Comparison of ENCODE assay signal across 17 mouse cellular contexts in the genomic region with DNA sequence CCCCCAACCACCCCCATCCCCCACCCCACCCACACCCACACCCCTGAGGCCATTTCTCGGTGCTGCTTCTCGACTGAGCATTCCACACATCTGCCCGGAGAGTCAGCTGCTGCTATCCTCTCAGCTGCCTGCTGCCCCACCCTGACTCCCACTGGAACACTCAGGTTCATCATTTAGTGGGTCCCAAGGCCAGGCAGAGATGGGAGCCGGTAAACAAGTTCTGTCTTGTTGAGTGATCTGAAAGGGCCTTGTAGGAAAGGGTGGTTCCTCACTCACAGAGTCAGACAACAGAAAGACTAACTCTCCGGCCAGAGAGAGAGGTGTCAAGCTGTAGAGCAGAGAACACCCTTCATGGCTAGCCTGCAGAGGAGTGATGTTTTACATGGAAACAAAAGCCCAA.
DNase-seq lines count a peak whose midpoint lies in the region; ATAC-seq lines count a peak whose summit lies in the region.
"Had no signal": no experiment of that assay in that cellular context is flagged by ENCODE, and none has a peak within 500 bp of the region (broad histone marks: within the 10 kb centered on the region; RNA-seq: fewer than 3 reads in every experiment).

No protein-coding gene starts in this region.

- H3K36me3 ChIP-seq in neural tube, embryonic 13.5 days: no peaks in the 10 kb centered on the region
- H3K36me3 ChIP-seq in embryonic facial prominence, embryonic 14.5 days (ENCODE audit: control insufficient read depth, insufficient read depth, low read length): 0 out of 2 replicates have a peak, but pooled peaks cover 10% of the 10 kb centered on the region
- H3K36me3 ChIP-seq in hindbrain, embryonic 13.5 days: no peaks in the 10 kb centered on the region

- no peaks in the 10 kb centered on the region for H3K27me3 ChIP-seq in neural tube, embryonic 13.5 days
- no peaks in the 10 kb centered on the region for H3K27me3 ChIP-seq in embryonic facial prominence, embryonic 14.5 days (replicated peaks; ENCODE audit: control insufficient read depth, insufficient read depth, low read length)
- H3K27me3 ChIP-seq in hindbrain, embryonic 13.5 days: no peaks in the 10 kb centered on the region
- H3K27me3 ChIP-seq: forebrain, embryonic 13.5 days; heart, embryonic 13.5 days had no signal

- no peak overlapping the region for H3K4me3 ChIP-seq in neural tube, embryonic 13.5 days
- H3K4me3 ChIP-seq in embryonic facial prominence, embryonic 14.5 days (ENCODE audit: low read depth, low read length): no peak overlapping the region
- H3K4me3 ChIP-seq in hindbrain, embryonic 13.5 days: no peak overlapping the region
- H3K4me3 ChIP-seq: forebrain, embryonic 13.5 days; heart, embryonic 13.5 days had no signal

- no peak overlapping the region for H3K9ac ChIP-seq in neural tube, embryonic 13.5 days
- no peak overlapping the region for H3K9ac ChIP-seq in embryonic facial prominence, embryonic 14.5 days (ENCODE audit: low read depth, low read length)
- H3K9ac ChIP-seq in hindbrain, embryonic 13.5 days: no peak overlapping the region
- H3K9ac ChIP-seq: forebrain, embryonic 13.5 days; heart, embryonic 13.5 days had no signal

- no peak for DNase-seq in neural tube, embryonic 10.5 days (ENCODE audit: extremely low spot score, low spot score)
- peak; percentile 52 for DNase-seq in R1 (ENCODE audit: low read depth, low spot score)
- no peak for DNase-seq in embryonic facial prominence, embryonic 14.5 days (ENCODE audit: low spot score)
- no peak for DNase-seq in kidney, postnatal 4 days
- DNase-seq: adrenal gland, adult 2 months; adrenal gland, postnatal 25 days; cerebellum, adult 2 months; cerebellum, postnatal 10 days; gastrocnemius, postnatal 36 days; heart, adult 11 months; heart, postnatal 36 days had no signal

- ATAC-seq in neural tube, embryonic 13.5 days (ENCODE audit: low read depth): no peak
- no peak for ATAC-seq in embryonic facial prominence, embryonic 14.5 days (ENCODE audit: low read depth)
- ATAC-seq in hindbrain, embryonic 13.5 days (ENCODE audit: low FRiP score): no peak
- ATAC-seq: forebrain, embryonic 13.5 days; hindbrain, embryonic 16.5 days; inflammation-experienced regulatory T-cells, adult 6 months had no signal

- WGBS in neural tube, embryonic 13.5 days: 62% methylated on average over 5 of the region's 5 CpGs
- 68% methylated on average over 5 of the region's 5 CpGs for WGBS in embryonic facial prominence, embryonic 14.5 days
- 78% methylated on average over 5 of the region's 5 CpGs for WGBS in hindbrain, embryonic 13.5 days

- 0 out of 2 replicates have a peak overlapping the region, but pooled peaks have one; percentile 4 for H3K27ac ChIP-seq in neural tube, embryonic 13.5 days (replicated peaks)
- H3K27ac ChIP-seq in embryonic facial prominence, embryonic 14.5 days (replicated peaks; ENCODE audit: low read depth, low read length): peak overlapping the region; percentile 25; the same call in 1 of the 2 replicates
- no peak overlapping the region for H3K27ac ChIP-seq in hindbrain, embryonic 13.5 days
- H3K27ac ChIP-seq: forebrain, embryonic 13.5 days; heart, embryonic 13.5 days had no signal

- peaks cover 8% of the 10 kb centered on the region; the same call in 1 of the 2 replicates for H3K4me1 ChIP-seq in neural tube, embryonic 13.5 days (replicated peaks)
- H3K4me1 ChIP-seq in embryonic facial prominence, embryonic 14.5 days (ENCODE audit: control insufficient read depth, insufficient read depth, low read length): peaks cover 15% of the 10 kb centered on the region; the same call in 1 of the 2 replicates
- no peaks in the 10 kb centered on the region for H3K4me1 ChIP-seq in hindbrain, embryonic 13.5 days (replicated peaks)
- H3K4me1 ChIP-seq: heart, embryonic 13.5 days had no signal

- no peaks in the 10 kb centered on the region for H3K9me3 ChIP-seq in neural tube, embryonic 13.5 days
- H3K9me3 ChIP-seq in embryonic facial prominence, embryonic 14.5 days (ENCODE audit: control insufficient read depth, low read length): no peaks in the 10 kb centered on the region
- no peaks in the 10 kb centered on the region for H3K9me3 ChIP-seq in hindbrain, embryonic 13.5 days
- H3K9me3 ChIP-seq: forebrain, embryonic 13.5 days; heart, embryonic 13.5 days had no signal

- no peak overlapping the region for H3K4me2 ChIP-seq in neural tube, embryonic 13.5 days
- no peak overlapping the region for H3K4me2 ChIP-seq in embryonic facial prominence, embryonic 14.5 days (ENCODE audit: low read depth, low read length)
- no peak overlapping the region for H3K4me2 ChIP-seq in hindbrain, embryonic 13.5 days
- H3K4me2 ChIP-seq: forebrain, embryonic 13.5 days; heart, embryonic 13.5 days had no signal
